Mouse (Mus musculus) testis, adult 2 months (tissue): ENCODE measurements around the gene Xrcc1.

Source experiments
- CTCF ChIP-seq: fragments of 200-500 bp; IDR thresholded peaks from 2 replicates; pipeline ENCODE4 v1.5.1; 2012; ENCODE audit warnings: low read depth, mild to moderate bottlenecking, inconsistent platforms, low read length, moderate library complexity; ENCODE audit not compliant: control insufficient read depth, insufficient read depth, insufficient replicate concordance
- POLR2A ChIP-seq: fragments of 200-500 bp; IDR thresholded peaks from 2 replicates; pipeline ENCODE4 v1.6.1; 2012; ENCODE audit warnings: low read depth, mild to moderate bottlenecking, inconsistent platforms, low read length, moderate library complexity; ENCODE audit not compliant: control insufficient read depth

GRCm38 (mm10) chr7:24612308-24612910 is 66.3 kb downstream of the Xrcc1 start:
- TF ChIP-seq CTCF (no peak), POLR2A (no peak)
